Mouse (Mus musculus) T-helper 2 cell (primary cell): ENCODE results near the gene Narfl.
"Not testable (repeated sequence)": the region's sequence is repeated elsewhere in the genome, so short reads cannot be mapped to it uniquely, and the experiment has no call there.

Source experiments
- in situ Hi-C: fragments of 300-600 bp; cut with MboI, MseI; formaldehyde crosslinking; loops from one replicate; pipeline ENCODE4 v1.15.1; 2025; ENCODE audit warnings: high pct_unique_total_duplicates

The Narfl gene

DNA sequence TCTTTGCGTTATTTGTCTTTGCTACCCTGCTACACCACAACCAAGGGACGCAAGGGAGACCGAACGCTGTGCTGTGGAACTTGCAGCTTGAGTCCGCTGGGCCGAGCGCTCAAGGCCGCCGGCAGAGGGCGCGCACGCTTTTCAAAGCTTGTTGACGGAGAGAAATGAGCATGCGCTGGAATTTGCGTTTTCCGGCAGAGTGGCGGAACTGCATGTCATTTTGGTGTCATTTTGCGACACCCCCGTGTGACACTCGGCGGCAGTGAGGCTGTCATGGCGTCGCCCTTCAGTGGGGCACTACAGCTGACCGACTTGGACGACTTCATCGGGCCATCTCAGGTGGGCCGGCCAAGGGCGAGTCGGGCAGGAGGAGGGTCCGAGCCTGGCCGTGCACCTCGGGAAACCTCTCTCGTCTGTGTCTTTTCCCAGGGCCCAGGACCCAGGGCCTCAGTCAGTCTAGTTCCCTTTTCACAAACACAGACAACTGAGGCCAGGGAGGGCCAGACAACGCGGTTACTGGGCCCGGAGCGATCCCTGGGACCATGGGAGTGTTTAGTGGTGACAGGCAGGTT is at the start of gene Narfl:
Gene Narfl, plus strand, starts transcription at position 228 of the 572 bp plus-strand sequence.
- in situ Hi-C loops, result no loop called here

DNA sequence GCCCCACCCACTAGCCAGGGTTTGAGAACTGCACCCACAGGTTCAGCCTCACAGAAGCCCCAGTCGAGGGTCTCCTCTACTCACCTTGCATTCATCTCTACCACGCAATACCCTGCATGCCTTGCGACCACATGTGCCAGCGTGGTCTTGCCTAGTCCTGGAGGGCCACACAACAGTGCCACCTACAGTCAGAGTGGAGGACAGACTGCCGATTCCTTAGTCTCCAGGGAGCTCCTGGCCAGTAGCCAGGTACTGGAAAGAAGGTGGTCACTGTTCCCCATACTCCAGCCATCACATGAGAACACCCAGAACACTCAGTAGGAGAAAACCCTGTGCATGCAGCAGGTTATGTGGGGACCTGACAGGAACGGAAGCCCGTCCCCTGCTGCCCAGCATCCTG is 49.7 kb upstream of the Narfl start:
- in situ Hi-C loops, result no loop called here

DNA sequence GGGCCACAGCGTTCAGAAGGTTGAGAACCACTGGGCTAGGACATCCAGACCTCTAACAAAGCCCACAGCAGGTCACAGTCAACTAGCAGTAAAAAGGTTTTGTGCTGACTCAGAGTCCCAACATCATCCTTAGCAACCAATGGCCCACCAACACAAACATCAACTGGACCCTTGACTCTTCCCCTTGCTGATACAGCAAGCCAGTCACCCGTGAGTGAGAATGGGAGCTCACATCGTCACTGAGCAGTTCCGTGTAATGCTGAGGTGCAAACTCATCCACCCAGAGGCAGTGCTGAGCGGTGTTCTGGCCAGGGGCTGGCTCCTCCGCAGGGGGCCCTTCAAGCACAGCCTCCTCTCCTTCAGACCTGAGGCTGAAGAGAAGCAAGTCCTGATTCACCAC is 48.3 kb upstream of the Narfl start:
- in situ Hi-C loops, result loop anchor here (5.0 kb wide), 1 partner anchor 197 kb away; no protein-coding TSS in a partner anchor

DNA sequence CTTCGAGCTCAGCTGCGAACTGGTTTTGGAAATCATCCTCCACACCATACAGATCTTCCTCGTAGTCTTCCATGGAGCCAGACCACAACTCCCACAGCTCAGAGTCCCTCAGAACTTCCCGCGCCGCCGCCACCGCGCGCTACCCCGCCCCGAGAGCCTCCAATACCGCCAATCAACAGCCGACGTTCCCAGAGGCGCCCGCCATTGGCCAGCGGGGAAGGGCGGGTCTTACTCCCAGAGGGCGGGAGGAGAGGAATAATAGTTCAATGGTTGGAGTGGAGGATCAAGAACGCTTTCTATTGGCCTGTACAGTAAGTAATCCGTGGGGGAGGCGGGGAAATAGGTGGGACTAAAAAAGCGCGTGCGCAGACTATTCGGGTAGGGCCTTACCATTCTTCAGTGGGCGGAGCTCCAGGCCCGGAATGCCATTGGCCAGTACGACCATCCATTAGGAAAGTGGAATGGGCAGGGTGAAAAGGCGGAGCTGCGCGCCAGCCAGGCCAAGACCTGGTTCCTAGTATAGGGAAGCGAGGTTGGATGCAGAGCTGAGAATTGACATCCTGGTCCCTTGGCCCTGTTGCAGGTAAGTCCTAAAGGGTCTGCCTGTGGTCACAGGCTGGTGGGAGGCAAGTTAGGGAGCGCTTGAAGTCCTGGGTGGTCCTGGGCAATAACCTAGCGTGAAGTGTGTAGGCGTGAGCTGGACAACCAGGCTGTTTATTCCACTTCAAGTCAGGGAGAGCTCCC is 46.1 kb upstream of the Narfl start, which contains the start of the genes Chtf18 and Rpusd1:
Gene Chtf18, minus strand, starts transcription at position 155 of the 744 bp plus-strand sequence.
Gene Rpusd1, plus strand, starts transcription at position 406 of the 744 bp plus-strand sequence.
- in situ Hi-C loops, result loop anchor here (5.0 kb wide), 1 partner anchor 195 kb away; no protein-coding TSS in a partner anchor

DNA sequence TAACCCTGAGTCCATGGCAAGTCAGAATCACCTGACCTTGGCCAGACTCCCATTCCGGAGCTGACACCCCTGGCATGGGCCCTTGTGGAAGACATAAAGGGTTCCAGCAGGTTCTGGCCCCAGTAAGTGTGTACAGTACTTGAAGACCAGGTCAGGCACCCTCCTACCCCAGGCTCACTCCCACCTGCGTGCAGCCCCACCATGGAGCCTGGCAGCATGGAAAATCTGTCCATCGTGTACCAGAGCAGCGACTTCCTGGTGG is 45.6 kb upstream of the Narfl start:
- in situ Hi-C loops, result loop anchor here (5.0 kb wide), 1 partner anchor 194 kb away; no protein-coding TSS in a partner anchor

DNA sequence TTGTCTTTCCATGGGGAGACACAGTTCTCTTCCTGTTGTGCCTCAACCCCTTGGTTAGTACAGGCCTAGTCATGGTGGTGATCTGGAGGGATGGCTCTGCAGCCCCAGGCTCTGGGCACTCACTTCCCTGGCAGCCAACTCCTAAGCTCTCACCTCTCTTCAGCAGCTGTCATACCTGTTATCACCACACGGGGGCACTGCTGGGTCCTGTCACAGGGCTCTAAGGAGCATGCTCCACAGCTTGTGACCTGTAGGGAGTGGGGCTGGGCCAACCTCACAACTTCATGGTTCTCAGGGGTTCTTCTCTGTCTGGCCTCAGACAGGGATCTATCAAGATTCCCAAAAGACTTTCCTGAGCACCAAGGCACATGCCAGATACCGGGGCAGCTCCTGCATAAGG is 41.5 kb upstream of the Narfl start:
- in situ Hi-C loops, result no loop called here

DNA sequence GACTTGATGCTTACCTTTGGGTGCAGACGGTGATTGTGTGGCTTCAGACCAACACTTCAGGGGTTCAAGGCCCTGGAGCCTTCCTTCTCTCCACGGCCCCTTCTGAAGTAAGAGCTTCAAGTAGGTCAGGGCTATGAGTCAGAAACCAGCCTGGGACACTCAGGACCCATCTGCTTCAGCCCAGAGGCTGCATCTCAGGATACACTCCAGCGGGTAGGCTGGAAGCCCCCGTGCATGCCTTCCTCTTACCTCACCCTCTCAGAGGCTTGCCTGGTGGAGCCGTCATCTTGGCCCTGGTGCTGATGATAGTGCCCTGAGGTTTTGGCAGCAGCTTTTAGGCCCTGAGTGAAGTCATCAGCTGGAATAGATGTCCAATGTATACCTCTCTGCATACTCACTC is 38.3 kb upstream of the Narfl start:
- in situ Hi-C loops, result loop anchor here (5.0 kb wide), 1 partner anchor 47 kb away; no protein-coding TSS in a partner anchor

DNA sequence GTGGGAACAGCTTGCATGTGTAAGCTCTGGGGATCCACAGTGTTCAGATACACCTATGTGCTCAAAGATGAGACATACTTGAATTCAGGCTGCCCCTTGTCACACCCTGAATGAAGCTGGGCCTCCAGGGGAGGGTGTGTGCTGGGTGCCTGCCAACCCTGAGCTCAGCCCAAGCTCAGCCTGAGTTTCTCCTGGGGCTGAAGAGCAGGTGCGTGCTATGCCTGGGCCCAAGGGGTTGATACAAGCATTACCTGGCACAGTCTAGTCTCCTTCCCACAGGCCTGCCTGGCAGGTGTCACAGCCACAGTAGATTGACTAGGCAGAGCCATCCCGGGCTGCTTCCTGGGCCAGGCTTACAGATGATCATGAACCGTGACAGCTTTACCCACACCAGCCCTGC is 37.8 kb upstream of the Narfl start, which contains the start of gene Mslnl:
Gene Mslnl, plus strand, starts transcription at position 298 of the 400 bp plus-strand sequence.
- in situ Hi-C loops, result loop anchor here (5.0 kb wide), 1 partner anchor 47 kb away; no protein-coding TSS in a partner anchor

DNA sequence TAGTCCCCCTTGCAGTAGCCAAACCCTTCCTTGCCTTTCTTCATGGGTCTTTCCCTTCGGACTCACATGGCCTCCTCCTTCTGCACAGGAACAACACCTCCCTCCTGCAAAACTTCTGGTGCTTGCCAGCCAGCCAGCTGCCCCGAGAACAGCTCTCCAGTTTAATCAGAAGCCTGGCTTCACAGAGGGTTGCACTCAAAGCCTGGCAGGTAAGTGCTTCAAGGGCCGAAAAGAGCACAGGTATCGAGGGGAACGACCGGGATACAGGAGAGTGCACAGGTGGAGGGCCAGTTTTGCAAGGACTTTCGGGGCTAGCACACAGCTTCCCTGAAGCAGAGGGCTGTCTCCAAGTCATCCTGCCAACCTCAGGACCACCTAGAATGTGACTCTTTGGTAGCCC is 34.7 kb upstream of the Narfl start:
- in situ Hi-C loops, result loop anchor here (5.0 kb wide), 1 partner anchor 43 kb away; no protein-coding TSS in a partner anchor

DNA sequence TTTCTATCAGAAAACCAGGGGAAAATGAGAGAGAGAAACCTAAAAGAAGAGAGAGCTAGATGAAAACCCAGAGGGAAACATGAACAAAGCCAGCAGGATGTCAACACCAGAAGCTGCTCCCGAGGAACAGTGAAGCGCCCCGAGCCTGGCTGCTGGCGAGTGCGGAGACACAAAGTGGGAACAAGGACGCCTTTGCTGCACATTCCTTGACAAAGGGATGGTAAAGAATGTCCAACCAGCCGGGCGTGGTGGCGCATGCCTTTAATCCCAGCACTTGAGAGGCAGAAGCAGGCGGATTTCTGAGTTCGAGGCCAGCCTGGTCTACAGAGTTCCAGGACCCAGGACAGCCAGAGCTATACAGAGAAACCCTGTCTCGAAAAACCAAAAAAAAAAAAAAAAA is 32.1 kb upstream of the Narfl start:
- in situ Hi-C loops, result not testable (repeated sequence)

DNA sequence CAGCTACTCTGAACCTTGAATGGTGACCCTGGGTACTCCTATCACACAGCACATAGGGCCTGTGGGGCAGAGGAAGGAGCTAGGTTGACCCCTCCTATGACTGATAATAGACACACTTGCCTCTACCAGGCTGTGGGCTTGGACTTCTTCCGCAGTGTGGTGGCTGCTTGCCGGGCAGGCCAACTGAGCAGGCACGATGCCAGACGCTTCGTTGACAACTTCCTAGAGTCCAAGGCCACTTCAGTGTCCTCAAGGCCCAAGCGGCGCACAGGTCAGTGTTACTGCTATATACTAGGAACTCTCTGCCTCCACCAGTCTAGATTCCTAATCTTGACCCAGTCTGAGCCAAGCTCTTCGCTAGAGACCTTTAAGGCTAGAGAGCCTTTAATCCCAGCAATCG is 29.7 kb upstream of the Narfl start:
- in situ Hi-C loops, result no loop called here

DNA sequence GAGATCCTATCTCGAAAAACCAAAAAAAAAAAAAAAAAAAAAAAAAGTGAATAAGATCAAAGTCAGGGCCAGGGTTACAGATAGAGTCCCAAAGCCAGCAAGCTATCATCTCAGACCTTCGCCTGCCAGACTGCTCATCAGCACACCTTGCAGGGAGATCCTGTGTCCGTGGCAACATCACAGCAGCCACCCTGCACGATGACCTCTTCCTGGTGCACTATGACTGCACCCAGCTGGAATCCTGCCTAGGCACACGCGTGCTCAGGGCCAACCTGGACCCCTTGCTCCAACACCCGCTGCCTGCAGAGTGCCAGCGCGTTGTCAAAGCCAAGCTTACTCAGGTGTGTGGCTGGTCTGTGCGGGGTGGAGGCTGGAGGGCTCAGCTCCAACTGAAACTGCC is 29.3 kb upstream of the Narfl start:
- in situ Hi-C loops, result no loop called here

DNA sequence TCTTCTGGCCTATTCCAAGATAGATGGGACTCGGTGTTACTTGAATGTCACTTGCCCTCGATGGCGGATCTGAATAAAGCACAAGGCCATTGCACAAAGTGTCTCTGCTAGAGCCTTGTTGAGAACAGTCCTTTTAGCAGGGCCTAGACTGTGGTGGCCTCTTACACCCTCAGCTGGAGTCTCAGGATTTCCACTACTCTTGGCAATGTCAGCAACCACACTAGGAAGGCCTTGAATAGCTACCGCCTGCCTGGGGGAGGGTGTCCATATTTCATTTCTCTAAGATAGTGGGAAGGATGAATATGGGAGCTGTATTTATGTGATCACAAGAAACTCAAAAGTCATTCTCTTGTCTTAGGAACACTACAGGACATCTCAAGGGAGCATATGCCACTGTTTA is 25.3 kb upstream of the Narfl start:
- in situ Hi-C loops, result no loop called here

DNA sequence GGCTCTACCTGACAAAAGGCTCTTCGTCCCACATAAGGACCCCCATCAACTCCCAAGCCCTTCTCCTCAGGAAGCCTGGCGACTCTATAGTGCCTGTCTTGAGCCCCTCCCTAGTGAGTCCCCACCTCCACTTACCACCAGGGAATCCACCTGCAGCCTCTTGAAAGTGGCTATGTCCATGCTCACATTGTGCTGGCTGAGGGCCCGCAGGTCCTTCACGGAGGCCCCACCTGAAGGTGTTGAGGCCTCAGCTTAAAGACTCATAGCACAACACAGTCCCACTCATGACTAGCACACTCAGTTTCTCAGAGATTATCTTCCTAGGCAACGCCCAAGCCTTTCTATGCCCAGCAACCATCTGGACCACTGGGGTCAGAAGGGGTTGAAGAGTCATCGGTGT is 24.3 kb upstream of the Narfl start:
- in situ Hi-C loops, result no loop called here

DNA sequence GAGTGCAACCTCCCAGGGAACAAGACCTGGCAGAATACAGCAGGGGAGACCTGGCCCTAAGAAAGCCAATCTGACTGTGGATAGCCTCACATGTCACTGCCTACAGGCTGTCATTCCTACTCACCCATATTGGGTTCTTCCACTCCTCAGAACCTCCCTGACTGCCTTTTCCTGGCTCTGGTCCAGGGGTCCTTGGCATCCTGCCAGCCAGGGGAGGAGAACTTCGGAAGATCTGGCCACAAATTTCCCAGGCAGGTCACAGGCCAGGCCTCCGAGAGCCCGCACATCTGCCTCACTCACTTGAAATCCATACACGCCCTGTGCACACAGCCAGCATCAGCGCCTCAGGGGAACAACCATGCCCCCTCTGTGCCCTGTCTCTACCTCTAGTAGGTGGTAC is 22.1 kb upstream of the Narfl start:
- in situ Hi-C loops, result no loop called here

DNA sequence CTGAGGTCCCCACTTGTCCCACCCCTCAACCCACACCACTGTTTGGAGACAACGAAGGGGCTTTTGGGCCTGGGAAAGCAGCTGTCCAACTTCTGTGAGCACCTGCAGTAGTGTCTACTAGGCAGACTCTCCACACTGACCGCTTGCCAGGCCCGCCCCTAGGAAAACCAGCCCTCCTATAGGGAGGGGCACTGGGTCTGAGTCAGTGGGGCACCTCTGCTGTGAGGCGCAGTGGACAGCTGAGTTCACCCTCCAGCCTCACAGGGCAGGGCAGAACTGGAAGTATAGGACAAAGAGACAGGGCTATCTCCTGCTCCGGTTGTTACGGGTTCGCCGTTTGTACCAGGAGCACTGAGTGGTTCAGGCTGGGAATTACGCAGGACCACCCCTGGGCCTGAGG is 19.3 kb upstream of the Narfl start, which contains the start of gene Msln:
Gene Msln, minus strand, starts transcription at position 138 of the 400 bp plus-strand sequence.
- in situ Hi-C loops, result no loop called here

DNA sequence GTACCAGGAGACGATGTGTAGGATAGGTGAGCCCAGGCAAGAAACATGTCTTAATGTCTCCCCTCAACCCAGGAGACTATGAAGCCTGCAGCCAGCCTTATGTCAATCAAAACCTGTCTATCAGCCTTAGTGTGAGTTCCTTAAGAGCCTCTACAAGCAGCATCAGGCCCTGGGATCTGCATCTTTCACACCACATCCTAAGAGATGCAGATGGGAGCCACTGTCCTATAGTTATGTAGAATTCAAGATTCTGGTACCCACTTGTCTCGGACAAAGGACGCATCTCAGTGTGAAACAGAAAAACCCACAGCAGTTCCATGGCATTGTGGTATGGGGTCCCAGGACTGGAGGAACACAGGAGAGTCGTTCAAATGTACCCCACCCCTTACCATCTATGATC is 18.5 kb upstream of the Narfl start:
- in situ Hi-C loops, result no loop called here

DNA sequence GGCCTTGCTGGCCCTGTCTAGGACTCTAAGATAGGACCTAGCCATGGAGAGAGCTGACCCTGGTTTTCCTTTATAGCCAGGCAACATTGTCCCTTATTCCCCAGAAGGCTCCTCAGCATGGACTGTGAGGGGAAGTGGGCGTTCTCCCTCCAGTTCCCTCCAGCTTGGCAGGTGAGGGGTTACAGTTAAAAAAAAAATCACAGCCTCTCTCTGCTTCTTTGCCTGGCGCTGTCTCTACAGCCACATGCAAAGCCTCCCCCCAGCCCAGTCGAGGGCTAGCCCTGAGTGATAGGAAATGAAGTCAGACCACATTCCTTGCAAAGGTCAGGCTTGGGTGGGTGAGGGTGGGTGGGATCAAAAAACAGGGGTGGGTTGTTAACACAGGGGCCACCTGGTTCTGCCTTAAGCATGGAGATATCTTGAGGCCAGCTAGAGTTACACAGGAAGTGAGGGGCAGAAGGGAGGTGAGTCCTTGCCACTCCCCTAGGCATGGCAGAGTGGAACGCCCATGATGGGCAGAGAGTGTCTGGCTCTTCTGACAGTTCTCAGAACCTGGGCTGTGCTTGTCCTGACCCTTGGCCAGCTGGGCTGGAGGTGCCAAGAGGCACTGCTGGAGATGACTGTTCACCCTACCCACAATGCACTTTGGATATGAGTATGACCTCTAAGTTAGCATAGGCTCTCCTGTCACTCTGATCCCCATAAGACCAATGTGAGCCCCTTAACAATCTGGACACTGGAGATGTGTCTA is 17.8 kb upstream of the Narfl start:
- in situ Hi-C loops, result no loop called here

DNA sequence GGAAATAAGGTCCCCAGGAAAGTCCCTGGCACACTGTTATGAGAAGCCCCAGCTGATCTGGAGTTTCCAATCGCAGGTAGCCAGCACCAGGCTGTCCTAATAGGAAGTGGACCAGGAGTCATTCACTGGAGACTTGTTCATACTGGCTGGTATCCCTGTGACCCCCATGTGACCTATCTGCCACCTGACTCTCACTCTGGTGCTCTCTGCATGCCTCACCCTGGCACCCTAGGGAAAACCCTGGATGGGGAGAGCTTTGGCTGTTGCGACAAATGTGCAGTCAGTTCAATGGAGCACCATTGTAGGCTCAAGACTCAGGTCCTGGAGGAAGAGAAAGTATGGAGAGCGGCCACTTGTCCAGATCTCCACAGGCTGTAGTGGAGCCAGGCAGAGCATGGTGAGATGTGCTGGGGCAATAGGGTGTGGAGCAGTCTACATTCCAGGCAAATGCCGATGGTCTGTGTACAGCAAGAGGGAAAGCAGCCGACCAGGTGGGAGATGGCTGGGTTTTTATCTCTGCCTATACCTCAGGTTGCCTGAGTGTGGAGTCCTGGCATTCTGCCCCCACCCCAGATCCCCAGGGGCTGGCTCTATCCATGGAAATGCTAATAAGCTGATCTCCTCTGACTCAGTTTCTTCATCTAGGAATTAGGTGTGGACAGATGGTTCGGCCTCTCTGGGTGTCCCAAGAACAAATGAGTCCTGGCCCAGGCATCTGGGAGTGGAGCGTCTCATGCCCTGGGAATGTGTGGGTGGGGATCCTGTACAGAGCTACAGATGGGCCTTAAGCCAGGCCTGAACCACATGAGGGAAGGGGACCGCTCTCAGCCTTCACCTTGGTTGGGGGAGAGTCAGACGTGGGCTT is 17.0 kb upstream of the Narfl start:
- in situ Hi-C loops, result no loop called here

DNA sequence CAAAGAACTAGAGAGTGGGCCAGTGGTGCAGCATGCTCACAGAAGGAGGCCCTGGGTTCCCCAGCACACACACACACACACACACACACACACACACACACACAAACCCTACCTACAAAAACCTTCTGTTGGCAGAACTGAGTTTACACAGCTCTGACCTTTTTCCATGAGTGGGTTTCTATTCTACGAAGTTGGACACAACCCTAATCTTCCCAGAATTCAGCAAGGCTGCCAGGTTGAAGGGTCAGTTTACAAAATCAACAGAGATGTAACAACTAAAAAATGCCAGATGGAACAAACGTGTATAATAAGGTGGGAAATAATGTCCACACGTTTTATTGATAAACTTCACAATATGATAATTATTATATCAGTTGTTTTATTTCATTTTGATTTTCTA is 15.9 kb upstream of the Narfl start:
- in situ Hi-C loops, result no loop called here

DNA sequence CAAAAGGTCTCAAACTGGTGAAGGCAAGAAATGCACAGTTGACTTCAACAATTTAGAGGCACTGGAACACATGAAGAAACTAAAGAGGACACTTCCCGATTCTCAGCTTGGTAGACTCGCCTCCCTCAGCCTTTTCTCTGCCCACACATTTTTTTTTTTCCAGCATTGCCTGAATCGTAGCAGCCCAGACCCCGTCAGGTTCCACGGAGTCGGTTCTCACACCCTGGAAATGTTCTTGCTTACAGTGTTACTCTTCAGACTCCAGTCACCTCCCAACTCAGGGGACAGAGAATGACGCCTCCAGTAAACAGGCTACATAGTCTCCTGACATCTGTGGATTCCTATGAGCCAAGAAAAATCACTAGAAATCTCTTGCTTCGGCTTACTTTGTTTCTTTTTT is 13.4 kb upstream of the Narfl start:
- in situ Hi-C loops, result loop anchor here (10.0 kb wide), 1 partner anchor 465 kb away; the partner anchor contains the start of gene Prss34
